Mouse (Mus musculus) layer of hippocampus, adult 11-12 months (tissue): Measurements from ENCODE around the gene Bfsp2.

Experiments used
- DNase-seq: peaks from one replicate; pipeline ENCODE4 v3.0.0; 2022; ENCODE audit warnings: low spot score

Bfsp2 gene

DNA sequence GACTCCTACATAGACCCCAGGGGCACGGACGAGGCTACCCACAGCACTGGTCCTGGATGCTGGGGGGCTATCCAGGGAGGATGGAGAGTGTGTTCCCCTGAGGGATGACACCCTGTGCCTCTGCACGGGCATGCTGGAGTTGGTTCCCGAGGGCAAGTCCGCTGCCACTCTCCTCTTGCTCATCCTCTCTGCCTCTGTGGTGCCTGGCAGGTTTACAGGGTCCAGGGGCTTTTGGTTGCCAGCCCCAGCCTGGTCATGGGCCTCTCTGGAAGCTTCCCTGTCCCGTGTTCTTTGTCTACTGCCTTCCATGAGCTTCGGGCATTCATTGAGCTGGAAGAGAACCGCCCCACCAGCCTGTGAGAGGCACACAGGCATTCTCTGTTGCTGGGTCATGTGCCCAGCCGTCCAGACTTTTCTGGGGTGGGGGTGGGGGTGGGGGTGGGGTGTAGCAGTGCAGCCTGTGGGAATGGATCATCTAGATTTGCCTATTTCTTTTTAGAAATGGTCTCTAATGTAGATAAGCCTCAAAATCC, at the start of gene Bfsp2:
Bfsp2 (minus strand) TSS at position 377 of the 533 bp plus-strand sequence.
- no peak for DNase-seq

DNA sequence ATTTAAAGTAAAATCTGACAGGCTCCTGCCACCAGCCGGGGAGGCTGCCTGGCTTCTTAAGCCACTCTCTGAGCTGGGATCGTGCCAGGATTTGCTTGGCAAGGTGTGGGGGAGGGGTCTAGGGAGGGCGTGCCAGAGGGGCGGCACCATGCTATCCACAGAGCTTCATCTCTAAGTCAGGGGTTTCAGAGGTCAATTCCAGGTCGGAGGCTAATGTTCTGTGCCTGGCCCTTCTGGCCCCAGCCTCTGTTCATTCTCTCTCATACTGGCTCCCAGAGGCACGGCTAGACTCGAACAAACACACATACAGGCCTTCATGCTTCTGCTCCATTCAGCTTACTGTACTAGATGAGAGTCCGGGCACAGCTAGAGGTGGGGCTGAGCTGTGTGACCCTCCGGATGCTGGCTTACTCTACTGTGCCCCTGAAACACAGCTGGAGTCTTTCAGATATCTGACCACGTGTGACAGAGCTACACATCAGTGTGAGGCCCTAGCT, 44.9 kb upstream of the Bfsp2 start:
- DNase-seq: no peak

DNA sequence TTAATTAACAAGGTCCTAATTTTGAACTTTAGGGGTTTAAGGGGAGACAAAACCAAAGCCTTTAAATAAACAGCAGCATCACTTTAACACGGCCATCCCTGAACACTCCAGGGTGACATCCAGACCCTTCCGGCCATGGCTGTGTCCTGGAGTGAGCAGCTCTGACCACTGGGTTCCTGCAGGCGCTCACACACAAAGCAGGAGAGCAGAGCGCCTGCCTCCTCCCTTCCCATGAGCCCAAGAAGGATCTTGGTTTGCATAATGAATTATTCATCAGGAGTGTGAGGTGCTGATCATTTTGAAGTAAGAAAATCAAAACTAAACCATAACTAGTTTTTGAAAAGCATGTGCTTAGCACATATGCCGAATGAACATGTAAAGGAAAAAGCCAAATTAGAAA, 44.4 kb upstream of the Bfsp2 start:
- no peak for DNase-seq

DNA sequence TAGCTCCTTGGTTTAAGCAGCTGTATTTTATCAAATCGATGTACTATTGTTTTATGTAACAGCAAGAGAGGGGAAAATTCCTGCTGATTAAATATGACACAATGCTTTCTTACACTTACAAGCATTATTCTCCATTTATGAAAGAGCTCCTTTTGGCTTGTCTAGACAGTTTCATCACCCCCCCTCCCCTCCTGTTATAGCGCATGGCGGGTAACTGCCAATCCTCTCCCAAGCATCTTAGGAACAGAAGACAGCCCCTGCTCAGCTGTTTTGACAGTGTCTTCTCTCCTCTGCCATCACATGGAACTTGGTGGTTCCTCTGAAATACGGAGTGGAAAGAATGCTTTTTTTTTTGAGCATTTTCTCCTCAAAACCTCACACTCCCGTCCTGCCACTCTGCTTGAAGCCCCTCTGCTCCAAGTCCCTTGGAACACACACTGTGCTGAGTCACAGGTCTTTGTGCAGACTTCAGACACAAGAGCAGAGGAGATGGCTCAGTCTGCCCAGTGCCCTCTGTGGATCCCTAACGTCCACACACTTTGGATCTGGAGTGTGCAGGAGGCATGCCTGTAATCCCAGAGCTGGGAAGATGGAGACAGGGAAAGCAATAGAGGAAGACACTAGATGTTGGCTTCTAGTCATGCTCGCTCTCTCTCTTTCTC, 43.7 kb upstream of the Bfsp2 start:
- DNase-seq: no peak

DNA sequence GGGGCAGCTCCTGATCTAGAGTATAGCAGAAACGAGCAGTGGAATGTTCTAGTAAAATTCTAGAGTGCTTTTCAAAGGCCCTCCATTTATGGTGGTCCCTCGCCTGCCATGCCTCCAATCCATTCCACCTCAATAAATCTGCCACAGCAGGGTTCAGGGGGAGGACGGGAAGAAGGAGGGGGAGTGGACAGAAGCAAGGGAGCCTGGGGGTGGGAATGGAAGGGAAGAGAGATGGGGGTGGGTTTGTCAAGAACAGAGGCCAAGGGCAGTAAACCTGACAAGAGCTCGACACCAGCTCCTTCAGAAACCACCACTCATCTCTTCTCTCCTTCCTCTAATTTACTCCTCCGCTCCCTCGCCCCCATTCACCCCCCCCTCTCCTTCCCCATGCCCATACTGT, 42.8 kb upstream of the Bfsp2 start:
- DNase-seq: no peak

DNA sequence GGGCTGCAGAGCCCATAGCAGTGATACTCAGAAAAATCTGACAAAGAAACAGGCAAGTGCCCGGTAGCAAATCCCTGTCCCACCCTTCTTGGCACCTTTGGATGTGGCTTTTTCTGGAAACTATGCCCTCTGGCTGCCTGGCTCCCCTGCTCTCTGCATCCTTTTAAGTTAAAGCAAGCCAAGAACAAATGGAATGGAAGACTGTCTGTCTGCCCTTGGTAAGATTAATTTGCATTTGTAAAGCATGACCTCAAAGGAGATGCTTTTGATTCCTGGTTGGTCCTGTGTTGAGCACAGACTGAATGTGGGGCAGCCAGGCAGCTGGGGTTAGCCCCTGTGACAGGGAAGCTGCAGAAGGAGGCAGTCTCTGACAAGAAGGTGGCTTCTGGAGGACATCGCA, 33.7 kb upstream of the Bfsp2 start:
- DNase-seq: no peak

DNA sequence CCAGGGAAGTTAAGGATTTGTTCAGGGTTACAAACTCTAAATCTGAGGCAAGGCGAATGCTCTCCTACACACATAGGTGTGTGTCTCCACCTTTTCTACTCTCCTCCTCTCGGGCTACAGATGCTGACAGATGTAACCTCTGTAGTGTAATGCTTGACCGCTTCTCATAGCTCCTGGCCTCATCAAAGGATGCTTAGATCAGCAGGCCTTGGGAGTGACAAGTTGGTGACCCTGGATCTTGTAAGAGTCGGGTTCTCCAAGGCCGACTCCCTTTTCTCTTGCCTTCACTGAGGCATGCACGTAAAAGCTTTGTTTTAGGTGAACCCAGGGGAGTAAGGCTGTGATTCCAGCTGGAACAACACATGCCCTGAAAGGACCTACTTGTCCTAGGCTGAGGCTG, 32.0 kb upstream of the Bfsp2 start:
- no peak for DNase-seq

DNA sequence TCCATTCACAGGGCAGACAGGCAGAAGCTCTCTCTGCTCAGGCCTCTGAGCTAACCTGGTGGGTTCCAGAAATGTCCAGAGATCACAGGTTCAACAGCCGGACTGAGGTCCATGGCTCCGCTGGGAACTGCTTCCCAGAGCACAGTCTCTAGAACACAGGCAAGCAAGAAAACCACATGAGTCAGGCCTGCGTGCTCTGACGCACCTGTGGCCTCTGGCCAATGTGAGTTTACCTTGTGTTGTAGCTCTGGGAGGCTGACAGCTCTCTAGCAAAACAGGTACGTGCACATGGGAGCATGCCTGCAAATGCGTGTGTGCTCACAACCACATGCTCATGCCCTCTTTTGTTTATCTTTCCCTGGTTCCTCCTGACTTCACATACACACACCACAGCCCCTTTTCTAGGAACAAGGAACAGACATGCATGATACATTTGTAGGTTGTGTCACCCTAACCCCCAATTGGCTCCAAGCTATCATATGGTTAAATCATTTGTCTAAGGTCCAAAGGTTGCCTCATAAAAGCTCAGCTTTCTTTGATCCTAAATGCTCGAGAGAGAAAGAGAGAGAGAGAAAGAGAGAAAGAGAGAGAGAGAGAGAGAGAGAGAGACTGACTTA, 26.9 kb upstream of the Bfsp2 start:
- DNase-seq: no peak

DNA sequence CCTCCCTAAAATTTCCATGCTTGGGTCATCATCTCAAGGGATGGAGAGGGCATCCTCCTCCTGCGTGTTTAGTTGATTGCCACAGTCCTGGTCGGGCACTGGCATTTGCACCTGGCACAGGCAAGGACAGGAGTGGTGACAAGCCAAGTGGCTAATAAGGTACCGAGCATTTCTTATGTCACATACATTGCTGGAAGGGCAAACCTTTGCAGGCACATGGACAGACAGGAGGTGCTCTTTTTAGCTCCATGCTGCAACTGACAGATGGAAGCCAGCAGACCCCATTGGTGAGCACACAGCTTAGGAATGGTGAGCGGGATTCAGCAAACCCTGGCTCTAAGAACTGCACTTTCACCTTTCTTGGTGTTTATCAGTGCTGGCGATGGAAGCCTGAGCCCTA, 24.8 kb upstream of the Bfsp2 start:
- DNase-seq: no peak

DNA sequence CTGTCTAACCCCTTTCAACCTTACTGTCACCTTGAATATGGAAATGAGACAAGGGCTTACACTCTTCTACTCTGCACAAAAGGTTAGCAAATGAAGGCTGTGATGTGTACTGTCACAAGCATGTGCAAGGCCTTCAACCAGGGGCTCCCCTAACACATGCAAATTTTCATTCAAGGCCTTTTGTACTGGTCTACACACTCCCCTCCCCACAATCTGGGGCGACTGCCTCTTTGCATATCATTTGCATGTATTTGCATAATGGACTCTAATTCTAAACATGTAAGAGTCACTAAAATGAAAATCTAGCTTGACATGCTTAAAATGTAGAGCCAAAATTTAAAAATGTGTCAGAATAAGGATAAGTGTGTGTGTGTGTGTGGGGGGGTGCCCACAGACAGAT, 24.4 kb upstream of the Bfsp2 start:
- no peak for DNase-seq

DNA sequence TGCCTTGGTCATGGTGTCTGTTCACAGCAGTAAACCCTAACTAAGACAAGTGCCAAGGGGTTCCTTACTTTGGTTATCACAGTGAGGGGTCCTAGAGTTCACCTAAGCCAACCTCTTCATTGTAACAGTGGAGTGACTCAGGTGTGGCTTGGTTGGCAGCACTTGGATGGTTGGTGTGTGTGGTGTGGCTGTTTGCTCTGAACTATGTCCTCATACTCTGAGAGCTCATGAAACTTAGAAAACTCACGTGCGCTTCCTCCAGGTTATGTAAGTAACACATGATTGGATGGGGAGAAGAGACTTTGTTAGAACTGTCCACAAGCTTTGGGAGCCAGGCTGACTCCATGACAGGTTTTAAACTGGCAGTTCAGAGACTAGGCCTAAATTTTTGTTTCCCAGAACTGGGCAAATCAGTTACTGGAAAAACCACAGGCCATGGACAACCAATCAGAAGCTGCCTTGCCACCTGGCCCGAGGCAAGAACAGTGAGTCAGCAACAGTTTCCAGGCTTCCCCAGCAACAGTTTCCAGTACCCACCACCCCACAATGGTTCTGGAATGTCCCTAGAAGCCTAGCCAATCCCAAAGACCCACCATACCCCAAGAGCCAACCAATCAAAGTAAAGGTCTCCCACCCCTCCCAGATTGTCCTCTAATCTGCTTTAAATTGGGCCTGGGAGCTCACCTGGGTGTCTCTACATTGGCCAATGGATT, 23.5 kb upstream of the Bfsp2 start:
- no peak for DNase-seq

DNA sequence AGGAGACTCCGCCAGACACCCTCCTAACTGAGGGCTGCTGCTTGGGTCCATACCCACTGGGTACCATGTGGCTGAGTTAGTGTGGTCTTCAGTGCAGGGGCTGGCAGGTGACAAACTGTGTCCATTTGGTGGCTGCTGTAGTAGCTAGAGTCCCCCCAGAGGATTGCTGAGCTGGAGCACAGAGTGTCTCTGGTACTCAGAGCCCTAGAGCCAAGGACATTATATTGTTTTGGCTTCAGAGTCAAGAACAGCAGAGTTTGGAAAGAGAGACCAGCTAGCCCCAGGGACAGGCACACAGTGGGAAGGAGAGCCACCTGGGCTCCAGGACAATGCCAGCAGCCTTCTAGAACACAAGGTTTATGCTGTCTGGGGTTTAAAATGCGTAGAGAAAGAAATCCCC, 22.4 kb upstream of the Bfsp2 start:
- no peak for DNase-seq

DNA sequence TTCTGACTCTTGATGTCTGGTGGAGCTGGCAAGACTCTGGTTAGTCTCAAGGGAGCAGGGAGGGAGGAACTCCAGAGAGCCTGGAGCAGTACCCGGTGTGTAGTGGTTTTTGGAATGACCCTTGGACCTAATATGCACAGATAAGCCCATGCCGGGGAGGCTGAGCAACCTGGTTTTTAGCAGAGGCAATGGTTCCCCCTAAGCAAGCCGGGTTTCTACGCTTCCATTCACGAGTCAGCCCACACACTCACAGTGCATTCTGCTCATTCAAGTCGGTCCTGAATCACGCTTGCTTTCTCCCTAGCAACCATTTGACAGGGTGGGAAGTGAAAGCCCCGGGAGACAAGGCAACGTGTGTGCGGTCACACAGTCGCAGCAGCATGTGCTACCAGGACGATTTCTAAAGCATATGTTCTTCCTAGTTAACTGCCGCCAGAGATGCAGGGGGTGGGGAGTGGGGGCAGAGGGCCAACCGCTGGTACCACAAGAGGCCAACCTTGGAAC, 21.7 kb upstream of the Bfsp2 start:
- DNase-seq: peak; percentile 67

DNA sequence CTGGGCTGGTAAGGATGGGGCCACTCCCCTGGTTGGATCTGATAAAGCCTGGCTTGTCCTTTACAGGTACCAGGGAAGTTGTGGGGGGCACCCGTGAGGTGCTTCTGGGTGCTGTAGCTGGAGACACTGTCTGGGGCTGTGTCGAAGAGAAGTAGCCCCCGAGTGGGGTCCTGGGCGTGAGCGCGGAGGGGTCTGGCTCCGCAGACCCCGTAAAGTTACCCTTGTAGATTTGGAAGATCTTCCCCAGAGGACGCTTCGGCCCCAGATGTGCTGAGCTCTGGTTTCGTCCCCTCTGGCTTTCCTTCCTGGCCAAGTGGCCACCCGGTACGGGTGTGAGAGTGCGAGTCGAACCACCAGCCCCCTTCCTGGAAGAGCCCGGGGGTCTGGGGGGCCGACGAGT, 19.1 kb upstream of the Bfsp2 start:
- DNase-seq: no peak

DNA sequence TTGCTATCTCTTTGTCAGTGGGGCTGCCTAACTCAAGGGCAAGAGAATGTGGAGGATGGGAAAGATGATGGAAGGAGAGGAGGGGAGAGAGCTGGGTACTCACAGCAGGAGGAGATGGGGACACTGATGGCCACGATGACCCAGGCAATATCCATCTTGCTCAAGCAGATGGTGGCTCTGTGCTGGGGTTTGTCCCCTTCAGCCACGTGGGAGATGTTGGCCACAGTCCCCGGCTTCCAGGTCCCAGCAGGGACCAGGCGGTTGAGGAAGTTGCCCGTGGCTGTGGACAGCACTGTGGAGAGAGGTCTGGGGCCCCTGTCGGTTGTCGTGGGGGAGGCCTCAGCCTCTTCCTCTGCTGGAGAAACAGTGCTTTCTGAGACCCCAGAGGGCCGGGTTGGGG, 18.5 kb upstream of the Bfsp2 start:
- DNase-seq: no peak

DNA sequence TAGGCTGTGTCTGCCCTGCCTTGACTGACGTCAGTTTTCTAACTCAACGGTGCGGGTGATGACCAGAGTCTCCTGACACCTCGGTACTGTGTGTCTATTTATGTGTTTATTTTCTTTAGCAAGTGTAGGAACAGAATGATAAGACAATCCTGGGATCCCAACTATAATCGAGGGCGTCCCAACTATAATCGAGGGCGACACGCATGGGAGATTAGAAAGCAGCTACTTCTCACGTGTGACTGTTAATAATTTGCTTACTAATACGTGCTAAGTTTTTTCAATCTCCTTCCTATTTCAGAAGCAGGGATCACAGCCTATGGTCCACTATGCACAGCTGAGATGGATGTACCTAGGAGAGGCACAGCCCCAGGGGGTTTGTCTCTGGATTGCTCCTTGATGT, 15.2 kb upstream of the Bfsp2 start:
- DNase-seq: no peak

DNA sequence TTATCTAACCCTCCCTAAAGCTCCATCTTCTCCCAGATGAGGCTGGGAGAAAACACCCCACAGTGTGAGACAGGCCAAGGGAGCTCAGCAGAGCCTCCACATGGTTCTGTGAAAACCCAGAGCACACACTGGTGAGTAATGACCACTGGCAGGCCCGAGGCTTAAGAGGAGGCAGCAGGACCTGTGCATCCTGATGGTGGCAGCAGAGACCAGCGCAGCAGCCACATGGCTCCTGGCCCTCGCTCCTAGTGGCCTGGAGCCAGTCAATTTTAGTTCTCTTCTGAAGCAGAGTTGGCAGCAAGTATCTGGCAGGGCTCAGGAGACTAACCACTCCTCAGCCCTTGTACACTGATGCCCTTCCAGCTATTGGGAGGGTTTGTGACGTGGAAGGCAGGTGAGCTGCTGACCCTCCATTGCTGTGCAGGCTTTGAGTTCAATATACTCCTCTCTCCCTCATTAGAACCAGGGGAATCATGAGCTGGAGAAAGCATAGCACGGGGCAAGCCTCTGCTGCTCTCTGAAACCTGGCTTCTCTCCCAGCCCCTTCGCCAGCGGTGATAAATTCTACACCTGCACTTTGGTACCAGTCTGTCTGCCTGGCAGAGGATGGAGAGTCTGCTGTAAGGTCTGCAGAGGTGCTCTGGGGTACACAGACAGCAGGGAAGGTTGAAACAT, 14.3 kb upstream of the Bfsp2 start:
- DNase-seq: peak; percentile 81

DNA sequence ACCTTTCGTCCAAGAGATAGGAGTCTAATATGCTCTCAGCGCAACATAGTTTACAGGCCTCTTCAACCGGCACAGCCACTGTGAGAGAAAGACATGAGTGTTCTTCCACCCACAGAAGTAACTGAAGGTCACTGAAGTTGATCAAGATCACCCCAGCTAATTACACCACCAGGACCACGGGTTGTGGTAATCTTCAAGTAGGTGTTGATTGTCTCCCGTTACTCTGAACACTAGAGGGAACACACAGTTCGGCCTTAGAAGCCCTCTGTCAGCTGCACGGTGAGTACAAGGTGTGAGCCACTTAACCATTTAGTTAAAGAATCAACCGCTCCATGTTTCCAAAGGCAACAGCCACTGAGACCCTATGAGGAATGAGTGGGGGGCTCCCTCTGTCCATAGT, 11.8 kb upstream of the Bfsp2 start:
- DNase-seq: no peak

DNA sequence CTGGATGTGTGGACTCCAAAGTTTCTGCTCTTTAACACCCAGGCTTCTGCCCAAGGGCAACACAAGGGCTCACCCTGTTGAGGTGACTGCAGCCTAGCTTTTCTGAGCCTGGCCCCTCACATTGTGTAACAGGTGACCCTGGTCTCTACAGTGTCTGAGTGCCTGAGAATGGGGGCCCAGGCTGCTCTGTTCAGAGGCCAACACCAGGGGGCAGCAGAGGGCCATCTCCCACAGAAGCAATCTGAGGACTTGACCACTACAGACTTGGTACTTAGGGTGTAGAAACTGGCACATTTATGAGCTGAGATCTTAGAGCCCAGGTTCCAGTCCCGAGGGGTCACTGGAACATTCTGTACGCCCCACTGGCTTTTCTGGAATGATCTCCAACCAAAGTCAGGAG, 10.2 kb upstream of the Bfsp2 start:
- peak; percentile 83 for DNase-seq

DNA sequence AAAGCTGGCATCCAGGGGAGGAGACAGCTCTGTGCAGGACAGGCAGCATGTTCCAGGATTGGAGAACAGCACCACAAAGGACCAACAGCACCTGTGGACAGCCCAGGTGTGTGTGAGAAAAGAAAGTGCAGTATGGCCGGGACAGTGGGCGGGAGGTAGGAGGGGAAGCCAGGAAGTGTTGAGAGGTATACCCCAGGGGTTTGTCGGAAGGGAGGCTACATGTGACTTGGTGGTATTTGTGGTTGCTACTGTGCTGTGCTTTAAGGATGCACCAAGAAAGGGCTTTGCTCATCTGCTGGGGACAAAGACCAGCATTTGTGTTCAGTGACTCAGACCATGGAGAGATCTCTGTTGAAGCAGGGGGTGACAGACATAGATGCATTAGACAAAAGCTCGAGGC, 9.7 kb upstream of the Bfsp2 start:
- DNase-seq: no peak

DNA sequence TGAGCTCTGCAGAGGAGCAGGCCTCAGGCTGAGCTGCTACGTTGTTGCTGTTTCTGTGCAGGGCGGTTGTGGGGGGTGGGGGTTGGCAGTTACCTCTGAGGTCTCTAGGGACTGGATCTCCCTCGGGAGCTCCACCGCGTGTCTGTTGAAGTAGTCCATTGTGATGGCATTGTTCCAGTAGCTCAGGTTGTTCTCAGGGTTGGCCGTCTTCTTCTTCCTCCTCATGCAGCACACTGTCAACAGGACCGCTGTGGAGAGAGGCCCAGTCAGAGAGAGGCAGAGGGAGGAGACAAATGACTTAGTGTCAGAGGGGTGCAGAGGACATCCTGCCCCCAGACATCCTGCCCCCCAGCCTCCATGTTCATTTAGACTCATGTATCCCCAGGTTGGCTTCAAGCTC, 8.9 kb upstream of the Bfsp2 start:
- DNase-seq: no peak

DNA sequence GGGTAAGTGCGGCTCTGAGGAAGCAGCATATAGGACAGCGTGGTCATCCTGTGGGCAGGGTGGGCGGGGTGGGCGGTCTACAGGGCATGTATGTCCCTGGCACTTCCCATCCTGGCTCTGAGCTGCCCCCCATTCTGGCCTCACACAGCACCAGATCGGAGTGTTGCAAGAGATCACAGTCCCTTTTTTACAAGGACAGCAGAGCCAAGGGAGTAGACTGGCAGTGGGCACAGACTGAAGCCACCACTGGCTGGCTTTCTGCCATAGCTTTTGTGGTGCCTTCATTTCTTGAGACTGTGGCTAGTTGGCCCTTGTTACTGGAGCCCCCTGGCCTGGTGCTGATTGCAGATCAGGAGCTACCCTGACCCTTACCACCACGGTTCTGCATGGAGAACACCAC, 6.0 kb upstream of the Bfsp2 start:
- DNase-seq: no peak
